Mouse (Mus musculus): ENCODE results near the gene Rbm5.

Rbm5 gene

DNA sequence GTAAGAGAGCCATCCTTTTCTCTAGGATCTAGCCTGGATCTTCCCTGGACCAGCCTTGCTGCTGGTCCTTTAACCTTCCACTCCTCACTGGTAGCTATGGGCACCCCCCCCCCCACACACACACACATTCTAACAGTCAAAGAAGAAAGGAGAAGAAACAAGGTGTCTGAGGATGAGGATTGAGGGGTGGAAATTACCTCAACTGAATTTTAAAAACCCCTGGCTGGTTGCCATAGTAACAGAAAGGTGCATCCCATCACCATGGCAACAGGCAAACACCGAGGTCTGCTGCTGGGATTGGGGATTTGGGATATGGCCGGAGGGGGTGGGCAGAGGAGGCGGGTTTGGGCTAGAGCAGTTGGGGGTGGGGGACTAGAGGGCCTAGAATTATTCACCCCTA, 41.1 kb downstream of the Rbm5 start:
- peak; percentile 31 to 45 for DNase-seq

DNA sequence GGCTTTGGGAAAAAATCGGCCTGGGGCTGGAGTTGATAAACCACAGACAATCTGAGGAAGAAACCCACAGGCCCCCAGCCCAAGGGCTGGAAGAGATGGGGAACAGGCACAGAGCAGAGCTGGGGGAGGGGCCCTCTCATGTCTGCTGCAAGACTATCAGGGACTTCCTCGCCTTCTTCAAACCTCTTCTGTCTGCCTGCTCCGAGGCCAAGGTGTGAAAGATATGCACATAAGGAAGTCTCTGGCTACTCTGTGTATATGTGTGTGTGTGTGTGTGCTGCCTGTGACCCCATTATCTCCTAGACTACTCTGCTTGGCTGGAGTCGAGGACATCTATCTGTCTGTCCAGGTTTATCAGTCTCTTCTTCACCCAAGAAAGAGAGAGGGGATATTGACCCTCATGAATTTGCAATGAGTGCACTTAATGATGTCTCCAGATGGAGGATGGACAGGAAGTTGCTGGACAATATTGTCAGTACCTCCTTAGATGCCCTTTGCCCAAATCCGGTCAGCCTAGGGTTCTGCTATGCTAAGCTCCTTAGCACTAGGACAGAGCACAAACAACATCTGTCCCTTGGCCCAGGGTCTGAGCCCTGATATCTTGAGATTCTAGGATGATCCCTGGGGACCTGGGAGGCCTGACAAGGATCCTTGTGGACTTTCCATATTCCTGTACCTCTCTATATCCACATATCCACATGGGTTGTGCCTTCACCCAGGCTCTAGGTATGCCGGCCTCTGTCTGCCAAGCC, 41.7 kb downstream of the Rbm5 start:
- DNase-seq = no peak

DNA sequence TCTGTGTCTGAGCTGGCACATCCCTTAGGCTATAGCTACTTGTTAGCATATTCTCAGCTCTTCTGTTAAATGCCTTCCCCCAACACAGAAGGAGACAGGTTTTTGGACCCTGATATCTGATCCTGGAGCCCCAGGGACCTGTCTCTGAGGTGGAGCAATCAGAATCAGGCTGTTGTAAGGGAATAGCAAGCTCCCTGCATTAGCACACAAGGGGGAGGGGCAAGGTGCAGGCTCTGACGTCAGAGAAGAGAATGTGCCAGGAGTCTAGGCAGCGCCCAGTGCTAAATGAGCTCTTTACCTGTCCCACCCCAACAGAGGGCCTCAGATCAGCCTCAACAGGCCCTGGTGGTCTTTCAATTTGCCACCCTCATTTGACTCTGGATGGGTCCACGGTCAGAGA, 43.8 kb downstream of the Rbm5 start:
- DNase-seq = no peak

DNA sequence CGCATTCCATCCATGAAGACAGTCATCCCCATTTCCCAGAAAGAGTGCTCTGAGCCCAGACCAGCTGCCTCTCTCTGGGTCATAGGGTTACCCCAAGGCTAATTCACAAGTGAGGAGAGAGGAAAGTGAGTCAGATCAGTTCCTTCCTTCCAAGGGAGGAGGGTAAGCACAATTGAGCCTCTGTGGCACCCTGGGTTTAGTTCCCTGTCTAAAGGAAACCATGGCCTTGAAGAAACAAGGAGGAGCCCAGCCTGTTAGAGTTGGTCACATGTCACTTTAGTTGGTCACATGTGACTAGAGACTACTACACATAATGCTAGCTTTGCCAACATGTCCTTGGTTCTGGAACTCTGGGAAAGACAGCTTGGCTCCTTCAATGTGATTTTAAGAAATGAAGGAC, 46.0 kb downstream of the Rbm5 start:
- DNase-seq = no peak

DNA sequence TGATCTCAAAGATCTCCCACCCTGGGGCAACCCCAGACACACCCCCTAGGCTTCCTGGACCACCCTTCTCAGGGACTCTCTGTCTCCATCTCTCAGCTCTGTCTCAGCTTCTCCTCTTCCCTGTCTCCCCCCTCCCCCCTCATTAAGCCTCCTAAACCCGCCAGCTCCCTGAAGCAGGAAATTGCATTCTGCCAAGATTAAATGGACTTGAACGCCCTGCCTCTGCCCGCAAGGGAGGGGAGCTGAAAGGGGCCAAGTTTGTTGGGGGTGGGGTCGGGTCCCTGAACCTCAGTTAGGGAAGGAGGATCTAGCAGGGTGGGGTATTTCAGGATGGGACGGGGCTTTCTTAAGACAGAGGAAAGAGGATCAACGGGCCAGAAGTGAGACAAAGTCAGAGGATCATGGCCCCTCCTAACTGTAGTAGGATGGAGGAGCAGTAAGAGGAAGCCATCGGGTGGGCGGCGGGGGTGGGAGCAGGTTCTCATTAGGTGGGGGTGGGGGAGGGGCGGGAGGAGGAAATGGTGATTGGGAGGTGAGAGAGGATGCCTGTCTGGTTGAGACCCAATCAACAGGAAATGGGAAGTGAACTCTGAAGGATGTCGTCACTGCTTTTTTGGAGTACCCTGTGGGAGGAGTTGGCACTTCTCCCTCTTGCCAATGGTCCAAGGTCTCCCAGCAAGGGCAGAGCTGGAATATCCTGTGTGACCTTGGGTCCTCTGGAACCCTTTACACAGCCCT, 46.8 kb downstream of the Rbm5 start:
- DNase-seq = peak; percentile 79 to 81

DNA sequence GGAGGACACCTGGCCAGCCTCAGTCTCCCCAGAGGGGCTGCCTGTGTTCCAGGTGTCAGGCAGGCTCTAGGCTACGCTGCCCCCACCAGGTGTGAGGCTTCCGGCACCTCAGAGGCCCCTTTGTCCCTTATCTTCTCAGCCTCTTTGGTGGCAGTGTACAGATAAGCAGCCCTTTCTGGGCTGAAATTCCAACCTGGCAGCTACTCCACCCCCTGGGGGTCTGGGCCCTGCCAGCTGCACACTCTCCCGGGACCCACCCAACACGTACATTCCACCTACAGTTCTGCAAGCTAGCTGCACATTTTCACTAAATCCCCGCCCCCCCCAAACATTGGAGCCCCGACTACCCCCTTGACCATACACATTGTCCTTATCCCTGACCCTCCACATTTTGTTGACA, 47.5 kb downstream of the Rbm5 start:
- DNase-seq = peak; percentile 57

DNA sequence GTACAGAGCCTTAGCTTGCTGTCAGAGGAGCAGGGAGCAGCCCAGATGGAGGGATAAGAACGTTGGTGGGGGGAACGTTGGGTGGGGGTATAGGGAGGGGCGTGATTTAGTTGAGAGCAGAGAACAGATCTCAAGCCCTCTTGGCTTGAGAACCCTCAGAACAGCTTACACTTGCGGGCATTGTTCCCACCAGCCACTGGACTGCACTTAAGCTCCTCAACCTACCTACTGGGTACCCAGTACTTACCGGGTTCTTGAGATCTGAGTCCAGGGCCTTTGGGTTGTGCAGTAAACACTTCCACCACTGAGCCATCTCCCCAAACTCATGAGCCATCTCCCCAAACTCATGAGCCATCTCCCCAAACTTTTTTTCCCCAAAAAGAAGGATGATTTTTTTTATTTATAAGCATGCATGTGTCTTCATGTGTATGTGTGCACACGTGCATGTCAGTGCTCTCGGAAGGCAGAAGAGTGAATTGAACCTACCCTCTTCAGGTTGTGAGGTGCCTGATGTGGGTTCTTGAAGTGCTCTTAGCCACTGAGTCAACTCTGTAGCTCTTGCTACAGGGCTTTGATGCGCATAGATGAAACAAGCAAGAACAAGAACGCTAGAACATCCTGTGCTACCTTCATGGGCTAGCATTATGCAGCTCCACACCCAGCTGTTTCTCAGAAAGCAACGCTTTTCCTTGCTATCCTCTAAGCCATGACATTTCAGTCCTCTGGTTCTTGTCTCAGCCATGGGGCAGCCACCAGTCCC, 51.8 kb downstream of the Rbm5 start:
- DNase-seq = no peak

DNA sequence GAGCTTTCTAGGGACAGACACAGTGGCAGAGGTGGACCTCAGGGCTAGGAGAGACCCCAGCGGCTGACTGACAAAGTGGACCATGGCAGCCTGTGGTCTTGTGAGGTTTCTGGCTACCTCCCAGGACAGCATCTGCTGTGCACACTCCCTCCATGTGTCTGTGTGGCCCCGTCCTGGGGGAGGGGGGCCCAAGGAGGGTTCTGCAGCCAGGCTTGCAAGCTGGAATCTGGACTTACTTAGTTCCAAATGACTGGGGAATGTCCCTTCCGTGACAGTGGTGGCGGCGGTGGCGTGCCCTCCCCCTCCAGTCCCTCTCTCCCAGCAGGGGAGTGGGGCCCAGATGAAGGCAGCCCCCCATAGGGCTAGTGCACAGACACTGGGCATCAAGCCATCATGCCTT, 53.8 kb downstream of the Rbm5 start:
- DNase-seq = peak; percentile 67 to 74

DNA sequence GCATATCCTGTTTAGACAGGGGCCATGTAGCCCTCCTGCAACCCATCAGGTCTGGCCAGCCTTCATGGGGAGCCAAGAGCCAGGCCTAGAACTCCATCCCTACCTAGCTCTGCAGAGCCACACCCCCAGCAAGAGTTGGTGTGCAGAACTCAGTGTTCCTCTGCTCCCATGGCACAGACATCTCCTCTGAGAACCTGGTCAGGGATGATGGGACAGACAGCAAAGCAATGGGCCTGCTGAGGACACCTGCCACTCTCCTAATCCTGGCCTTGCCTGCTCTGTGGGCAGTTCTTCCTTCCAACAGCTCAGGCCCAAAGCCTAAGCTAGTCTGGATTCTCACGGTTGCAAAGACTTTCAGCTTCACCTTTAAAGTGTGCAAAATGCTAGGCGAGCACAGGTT, 55.2 kb downstream of the Rbm5 start:
- DNase-seq = no peak

DNA sequence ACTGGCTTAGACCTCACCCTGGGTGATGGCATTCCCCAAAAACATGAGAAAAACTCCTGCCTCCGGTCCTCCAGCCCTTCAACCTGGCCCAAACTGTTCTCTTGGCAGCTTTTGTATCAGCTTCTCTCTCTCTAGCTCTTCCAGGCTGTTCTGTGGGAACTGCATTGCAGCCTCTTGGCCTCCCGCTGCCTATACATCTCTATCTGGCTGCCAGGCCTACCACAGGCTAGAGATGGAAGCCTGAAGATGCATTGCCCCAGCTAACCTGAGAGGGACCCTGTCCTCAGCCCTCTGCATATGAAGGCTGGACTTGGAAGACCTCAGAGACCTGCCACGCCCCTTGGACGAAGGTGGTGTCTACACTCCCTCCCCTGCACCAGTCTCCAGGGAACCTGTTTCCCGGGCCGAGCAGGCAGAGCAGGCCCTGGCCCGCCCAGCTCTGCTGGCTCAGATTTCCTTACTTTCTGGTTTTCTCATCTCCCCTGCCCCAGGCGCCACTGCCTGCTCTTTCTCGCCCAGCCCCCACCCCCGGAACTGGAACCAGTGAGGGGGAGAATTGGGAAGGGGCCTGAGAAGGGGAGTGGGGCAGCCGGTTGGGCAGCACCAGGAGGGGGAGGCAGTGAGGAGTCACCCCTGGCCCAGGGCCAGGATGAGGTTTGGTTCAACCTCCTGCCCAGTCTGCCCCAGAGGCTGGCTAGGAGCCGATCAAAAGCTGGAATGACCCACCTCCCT, 56.4 kb downstream of the Rbm5 start:
- peak; percentile 80 to 85 for DNase-seq

DNA sequence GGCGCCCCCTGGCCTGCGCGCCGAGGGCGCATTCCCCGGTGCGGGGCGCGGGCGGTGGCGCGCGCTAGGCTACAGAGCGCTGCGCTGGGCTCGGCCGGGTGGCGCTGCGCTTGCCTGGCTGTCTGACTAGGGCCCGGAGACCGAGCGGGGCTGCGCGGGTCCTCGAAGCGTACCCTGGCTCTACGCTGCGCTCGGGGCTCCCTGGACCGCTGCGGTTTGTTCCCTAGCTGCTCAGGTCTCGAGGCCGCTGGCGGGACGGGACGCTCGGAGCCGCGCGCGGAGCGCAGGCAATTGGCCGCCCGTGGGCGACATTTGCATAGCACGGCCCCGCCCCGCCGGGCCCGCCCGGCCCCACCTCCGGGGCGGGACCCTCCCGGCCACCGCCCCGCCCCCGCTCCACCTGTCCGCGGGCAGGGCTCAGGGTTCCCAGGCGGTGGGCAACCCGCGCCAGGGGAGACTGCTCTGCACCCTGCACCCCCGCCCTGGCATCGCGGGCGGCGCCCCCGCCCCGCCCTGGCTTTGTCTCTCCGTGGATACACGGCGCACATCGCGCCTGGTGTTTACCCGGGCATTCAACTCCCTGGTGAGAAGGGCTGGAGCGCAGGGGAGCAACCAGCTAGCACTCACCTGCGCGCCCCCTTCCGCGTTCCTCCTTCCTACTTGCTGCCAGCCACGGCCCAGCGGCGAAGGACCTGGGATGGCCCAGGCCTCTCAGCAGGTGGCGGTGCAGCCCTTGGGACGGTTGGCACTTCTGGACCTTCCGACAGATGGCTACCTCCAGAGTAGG, 60.9 kb downstream of the Rbm5 start, which contains the start of gene Sema3f:
Gene Sema3f, minus strand, starts transcription at position 779 of the 787 bp plus-strand sequence.
- DNase-seq = peak; percentile 85 to 86

DNA sequence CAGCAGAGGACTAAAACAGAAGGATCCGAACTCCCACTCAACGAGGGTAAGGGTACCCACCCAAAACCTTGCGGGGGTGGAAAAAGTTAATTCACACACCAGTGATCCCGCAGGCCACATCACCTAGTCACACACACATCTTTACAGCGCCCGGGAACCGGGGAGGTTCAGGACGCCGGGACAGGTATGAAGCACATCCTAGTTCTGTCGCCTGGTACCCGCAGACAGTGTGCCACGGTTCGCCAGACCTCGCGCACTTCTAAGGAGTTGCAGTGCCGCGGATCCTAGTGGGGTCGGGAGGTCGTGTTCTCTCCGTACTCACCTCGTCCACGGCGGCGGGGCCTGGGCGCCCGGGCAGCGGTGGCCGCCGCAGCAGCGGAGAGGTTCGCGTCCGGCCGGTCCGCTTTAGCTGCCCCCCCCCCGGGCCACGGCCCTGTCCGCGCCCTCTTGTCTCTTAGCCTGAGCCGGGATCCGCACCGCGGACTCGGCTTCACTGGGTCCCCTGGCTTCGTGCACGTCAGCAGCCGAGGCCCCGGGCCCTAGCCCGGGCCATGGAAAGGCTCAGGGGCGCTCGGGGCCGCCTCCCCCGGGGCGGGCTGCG, 61.6 kb downstream of the Rbm5 start:
- peak in 1 of 2 experiments; percentile 49 for DNase-seq

DNA sequence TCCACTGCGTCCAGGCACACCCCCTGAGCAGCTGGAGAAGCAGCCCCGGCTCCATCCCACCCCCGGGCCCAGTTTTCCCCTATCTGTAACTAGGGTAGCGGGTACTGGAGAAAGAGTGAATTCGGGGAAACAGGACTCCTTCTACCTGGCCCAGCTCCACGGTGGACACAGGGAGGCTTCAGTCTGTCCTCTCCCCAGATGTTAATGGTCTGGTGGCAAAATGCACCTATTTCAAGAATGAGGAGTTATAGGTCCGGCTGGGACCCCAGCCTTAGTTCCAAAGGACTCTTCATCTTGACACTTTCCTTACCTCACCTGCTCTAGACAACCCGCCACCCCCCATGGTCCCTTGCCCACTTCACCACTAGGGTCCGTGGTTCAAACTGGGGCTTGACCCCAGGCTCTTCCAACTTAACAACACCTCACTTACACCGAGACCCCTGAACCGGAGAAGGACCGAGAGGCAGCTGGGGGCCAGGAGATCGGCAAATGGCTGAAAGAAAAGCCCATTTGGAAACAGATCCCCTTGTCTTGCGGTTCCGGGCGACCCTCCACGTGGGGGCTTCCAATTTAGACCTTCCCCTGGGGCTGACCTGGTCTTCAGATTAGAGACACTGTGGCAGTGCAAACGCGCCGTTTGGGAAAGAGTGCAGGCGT, 62.2 kb downstream of the Rbm5 start:
- DNase-seq = no peak

DNA sequence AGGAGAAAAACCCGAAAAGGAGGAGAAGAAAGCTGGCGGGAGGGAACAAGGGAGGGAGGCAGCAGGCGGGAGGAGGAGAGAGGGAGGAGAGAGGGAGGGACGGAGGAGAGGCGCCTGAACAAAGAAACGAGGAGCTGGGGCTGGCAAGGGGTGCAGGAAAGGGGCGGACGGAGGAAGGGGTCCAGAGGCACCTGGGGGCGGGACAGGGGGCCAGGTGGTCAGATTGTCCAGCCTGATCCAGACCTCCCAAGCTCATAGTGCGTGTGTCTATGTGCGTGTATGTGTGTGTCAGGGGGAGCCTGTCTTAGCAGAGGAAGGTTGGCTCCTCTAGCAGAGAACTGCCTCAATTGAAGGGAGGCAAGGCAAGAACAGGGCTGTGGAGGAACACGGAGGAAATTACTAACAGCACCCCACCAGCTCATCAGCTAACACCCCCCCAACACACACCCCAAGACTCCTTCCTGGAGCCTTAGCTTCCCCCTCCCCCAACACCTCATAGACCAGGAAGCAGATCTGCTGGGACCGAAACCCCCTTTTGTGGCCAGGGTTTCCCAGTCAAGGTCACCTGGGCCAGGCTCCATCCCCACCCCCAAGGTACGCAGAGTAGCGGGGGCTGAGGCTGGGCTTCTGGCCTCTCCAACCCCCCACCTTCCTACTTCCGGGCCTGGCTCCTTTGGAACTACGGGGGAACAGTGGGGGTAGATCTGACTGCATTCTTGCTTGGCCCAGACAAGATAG, 62.9 kb downstream of the Rbm5 start:
- DNase-seq = no peak

DNA sequence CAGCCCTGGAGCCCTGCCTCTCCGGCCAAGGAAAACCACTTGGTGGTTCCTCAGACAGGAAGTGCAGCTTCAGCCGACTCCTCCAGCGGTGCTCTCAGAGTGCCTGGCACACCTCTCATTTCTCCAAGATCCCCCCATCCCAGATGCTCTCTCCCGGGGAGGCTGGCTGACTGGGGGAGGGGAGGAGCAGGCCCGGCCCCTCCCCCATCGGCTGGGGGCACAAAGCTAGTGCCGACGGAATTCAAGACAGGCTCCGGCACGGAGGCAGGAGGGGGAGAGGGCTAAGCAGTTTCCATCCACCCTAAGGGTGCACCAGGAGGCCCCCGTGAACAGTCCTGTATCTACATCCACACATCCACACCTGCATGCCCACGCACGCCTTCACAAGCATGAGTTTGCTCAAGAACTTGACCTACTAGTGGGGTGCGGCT, 64.0 kb downstream of the Rbm5 start:
- DNase-seq = no peak

DNA sequence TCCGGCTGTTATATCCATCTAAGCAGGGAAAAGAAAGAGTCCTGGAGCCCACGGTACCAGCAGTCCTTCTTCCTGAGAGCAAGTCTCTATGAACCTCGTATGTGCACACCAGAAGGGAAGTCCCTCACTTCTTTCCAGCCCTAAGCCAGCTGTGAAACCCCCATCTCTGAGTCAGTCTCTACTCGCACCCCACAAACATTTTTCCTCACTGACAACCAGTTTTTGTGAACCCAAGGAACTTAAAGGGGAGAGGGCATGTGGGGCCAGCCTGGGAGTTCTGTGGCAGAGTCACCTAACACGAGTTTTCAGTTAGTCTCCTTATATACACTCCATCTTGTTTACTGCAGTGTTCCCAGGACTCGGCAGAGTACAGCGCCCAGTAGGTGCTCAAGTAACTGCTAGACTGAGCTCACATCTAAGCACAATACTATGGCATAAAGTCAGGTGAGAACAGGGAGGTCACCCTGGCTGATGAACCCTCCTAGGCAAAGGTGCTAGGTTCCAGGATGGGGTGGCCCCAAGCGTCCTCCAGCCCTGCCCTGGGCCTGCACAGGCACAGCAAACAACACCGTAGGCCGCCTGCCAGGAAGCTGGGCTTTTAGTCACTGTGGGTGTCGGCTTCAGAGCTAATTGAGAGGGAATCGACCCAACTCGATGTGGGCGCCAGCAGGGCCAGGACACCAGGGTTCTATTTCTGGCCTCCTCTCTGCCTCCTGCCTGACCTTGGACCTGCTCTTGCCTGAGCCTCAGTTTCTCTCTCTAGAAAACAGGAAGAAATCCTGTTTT, 67.3 kb downstream of the Rbm5 start:
- peak; percentile 47 to 63 for DNase-seq

DNA sequence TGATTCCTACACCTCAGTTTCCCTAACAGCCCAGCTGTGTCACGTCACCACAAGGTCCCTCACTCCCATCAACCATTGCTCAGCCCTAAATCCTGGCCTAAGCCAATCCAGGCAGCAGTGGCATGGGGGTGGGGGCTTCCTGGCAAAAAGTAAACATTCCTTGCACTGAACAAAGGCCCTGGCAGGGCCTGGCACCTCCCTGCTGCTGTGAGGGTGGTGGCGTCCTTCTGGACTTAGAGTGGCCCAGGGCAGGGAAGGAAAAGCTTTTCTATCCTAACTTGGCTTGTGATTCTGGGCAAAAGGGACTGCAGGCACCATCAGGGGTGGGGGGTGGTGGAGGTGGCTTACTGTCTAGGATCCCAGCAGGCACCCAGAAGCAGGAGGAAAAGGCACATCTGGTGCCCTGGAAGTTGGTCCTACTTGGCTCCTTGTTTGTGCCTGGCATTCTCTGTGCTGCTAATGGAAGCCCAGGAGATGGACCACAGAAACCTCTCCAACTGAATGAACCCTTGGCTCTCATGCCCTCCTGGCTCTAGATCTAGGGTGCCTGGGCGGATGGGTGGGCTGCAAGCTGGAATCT, 68.1 kb downstream of the Rbm5 start:
- peak; percentile 51 to 67 for DNase-seq

DNA sequence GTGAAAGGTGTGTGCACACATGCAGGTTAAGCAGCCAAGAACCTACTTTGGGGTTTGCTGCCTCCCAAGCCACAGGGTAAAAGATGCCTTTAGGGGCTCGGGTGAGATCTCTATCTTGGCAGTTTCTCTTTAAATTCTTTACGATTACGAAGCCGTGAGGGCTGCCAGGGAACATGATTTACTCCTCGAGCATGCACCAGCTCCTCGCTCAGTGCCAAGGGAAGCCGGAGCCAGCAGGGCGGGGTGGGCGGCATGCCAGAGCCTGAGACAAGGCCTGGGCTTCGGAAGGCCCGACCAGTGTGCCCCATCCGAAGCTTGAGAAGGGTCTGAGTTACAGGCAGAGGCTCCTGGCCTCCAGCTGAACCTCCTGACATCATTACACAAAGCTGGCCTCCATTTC, 69.2 kb downstream of the Rbm5 start:
- peak; percentile 95 for DNase-seq

DNA sequence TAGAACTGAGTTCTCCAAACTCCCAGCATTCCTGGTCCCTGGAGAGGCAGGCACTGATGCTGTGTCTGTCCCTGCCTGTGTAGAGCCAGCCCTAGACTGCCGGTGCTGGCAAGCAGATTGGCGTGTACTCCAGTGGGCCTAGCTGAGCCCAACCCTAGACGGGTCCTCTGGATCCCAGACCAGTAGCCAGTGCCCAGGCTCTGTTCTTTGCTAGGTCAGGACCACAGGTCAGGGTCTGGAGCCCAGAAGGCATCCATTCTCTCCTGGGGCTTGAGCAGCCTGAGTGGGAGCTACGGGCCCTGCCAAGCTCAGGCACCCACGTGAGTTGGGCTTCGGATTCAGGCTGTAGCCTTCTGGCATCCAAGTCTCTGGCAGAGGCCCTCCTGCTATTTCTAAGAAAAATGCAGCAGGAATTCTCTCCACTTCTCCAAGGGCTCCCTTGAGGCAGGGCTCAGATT, 70.7 kb downstream of the Rbm5 start:
- peak; percentile 48 to 53 for DNase-seq

Measured in cerebellum, postnatal 10 days (tissue).